Mouse (Mus musculus): ENCODE measurements around the gene Ergic1.

GRCm38 (mm10) chr17:26579396-26579795, 18.1 kb downstream of the Ergic1 start:
- TF ChIP-seq CTCF (IDR thresholded peaks at IDR 0.05; ENCODE audit: low read depth) (no peak), EP300 (IDR thresholded peaks at IDR 0.05; ENCODE audit: low read depth) (no peak; the same call in 1 of the 2 replicates)
